Mouse (Mus musculus): ENCODE measurements around the gene Ptpn6.

DNA sequence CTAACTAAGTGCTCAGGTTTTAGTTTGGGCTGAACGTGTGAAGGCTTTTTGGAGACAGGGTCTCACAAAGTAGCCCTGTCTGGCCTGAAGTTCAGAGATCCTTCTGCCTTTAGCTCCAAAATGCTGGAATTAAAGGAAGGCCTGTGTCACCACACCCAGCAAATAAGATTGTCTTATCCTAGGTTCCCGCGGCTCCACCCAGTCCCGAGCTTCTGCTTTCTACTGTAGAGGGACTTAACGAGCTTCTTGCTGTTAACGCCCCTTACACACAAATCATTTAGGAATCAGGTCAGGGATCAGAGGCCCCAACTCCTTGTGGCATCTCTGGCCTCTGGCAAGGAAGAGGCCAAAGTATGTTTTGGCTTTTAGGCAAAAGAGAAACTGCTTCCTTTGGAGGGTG, 66.4 kb downstream of the Ptpn6 start:
- TF ChIP-seq POLR2A (IDR thresholded peaks at IDR 0.05; ENCODE audit: low read depth, low read length): no peak
- TF ChIP-seq CTCF (conservative IDR thresholded peaks at IDR 0.05; ENCODE audit: insufficient read depth, insufficient read length, low read depth, low read length): no peak

Measured in kidney, adult 2 months (tissue).